Mouse (Mus musculus): ENCODE measurements around the gene Oprm1.

GRCm38 (mm10) chr10:7075661-7076060 is 317.4 kb downstream of the Oprm1 start:
- no peak for TF ChIP-seq CTCF (IDR thresholded peaks at IDR 0.05; ENCODE audit: low read depth, low read length)
- no peak for TF ChIP-seq GATA1 (IDR thresholded peaks at IDR 0.05; ENCODE audit: borderline replicate concordance, low read length)
- TF ChIP-seq TAL1 (conservative IDR thresholded peaks at IDR 0.05; ENCODE audit: low read depth, low read length), result no peak
- TF ChIP-seq POLR2AphosphoS5 (IDR thresholded peaks at IDR 0.05; ENCODE audit: insufficient replicate concordance, low read depth, low read length), result no peak

Data from G1E (cell line).